Mouse (Mus musculus) liver, adult 2 months (tissue): ENCODE measurements around the gene Fmod. TPM values are rescaled to one million over a fixed set of nuclear protein-coding genes. Genes with fewer than 3 reads are reported as not detected.

ENCODE experiments used
- DNase-seq: peaks from one replicate; pipeline ENCODE4 v3.0.0-alpha.2; 2011; ENCODE audit warnings: low read depth, low spot score; ENCODE audit errors: extremely low read depth
- H3K27ac ChIP-seq: fragments of 200-500 bp; replicated peaks from 2 replicates; pipeline ENCODE4 v1.5.1; 2012; ENCODE audit warnings: low read depth, mild to moderate bottlenecking, control low read depth, inconsistent platforms, low read length; ENCODE audit not compliant: insufficient read depth
- H3K27me3 ChIP-seq: fragments of 200-500 bp; 2 replicates; pipeline ENCODE4 v1.6.1; 2012; ENCODE audit warnings: mild to moderate bottlenecking, moderate library complexity, low read length, inconsistent platforms; ENCODE audit not compliant: control insufficient read depth, insufficient read depth
- H3K36me3 ChIP-seq: fragments of 200-500 bp; 2 replicates; pipeline ENCODE4 v1.6.1; 2012; ENCODE audit warnings: low read length, inconsistent platforms; ENCODE audit not compliant: control insufficient read depth, insufficient read depth
- H3K4me1 ChIP-seq: fragments of 200-500 bp; 2 replicates; pipeline ENCODE4 v1.6.1; 2011; ENCODE audit warnings: low read length; ENCODE audit not compliant: control insufficient read depth, insufficient read depth
- H3K4me3 ChIP-seq: fragments of 200-500 bp; 2 replicates; pipeline ENCODE4 v1.5.1; 2011; ENCODE audit warnings: low read depth, mild to moderate bottlenecking, control low read depth, low read length, moderate library complexity; ENCODE audit not compliant: insufficient read depth
- H3K79me2 ChIP-seq: fragments of 200-500 bp; 2 replicates; pipeline ENCODE4 v1.6.1; 2012; ENCODE audit warnings: inconsistent platforms, mild to moderate bottlenecking, low read length, moderate library complexity; ENCODE audit not compliant: control insufficient read depth, insufficient read depth
- H3K9ac ChIP-seq: fragments of 200-500 bp; 2 replicates; pipeline ENCODE4 v1.6.1; 2012; ENCODE audit warnings: low read depth, mild to moderate bottlenecking, control low read depth, inconsistent platforms, low read length
- CTCF ChIP-seq: fragments of 200-500 bp; IDR thresholded peaks from 2 replicates; pipeline ENCODE4 v1.5.1; 2011; ENCODE audit warnings: low read depth, low read length, control low read depth
- POLR2A ChIP-seq: fragments of 200-500 bp; IDR thresholded peaks from 2 replicates; pipeline ENCODE4 v1.6.1; 2011; ENCODE audit warnings: low read length, control low read depth; ENCODE audit not compliant: insufficient read depth; ENCODE audit errors: extremely low read depth
- WGBS: fragments of 180-500 bp; shearing (Covaris S2); methylation state at CpG from one replicate; pipeline ENCODE4 v1.1.7; 2018; 5-methylcytosine and 5-hydroxymethylcytosine counted together
- polyA plus RNA-seq: library from polyadenylated mRNA; depleted of rRNA; stranded (reverse); fragments of >200 nt; gene quantifications from 2 replicates; pipeline ENCODE4 v1.2.3, GENCODE M21; 2012
- total RNA-seq: library from RNA; depleted of rRNA; stranded (reverse); fragments of >200 nt; gene quantifications from 2 replicates; pipeline ENCODE4 v1.2.3, GENCODE M21; 2014

The Fmod gene
- total and polyA plus RNA-seq, 2 experiments = 0.46 to 0.99 TPM

DNA sequence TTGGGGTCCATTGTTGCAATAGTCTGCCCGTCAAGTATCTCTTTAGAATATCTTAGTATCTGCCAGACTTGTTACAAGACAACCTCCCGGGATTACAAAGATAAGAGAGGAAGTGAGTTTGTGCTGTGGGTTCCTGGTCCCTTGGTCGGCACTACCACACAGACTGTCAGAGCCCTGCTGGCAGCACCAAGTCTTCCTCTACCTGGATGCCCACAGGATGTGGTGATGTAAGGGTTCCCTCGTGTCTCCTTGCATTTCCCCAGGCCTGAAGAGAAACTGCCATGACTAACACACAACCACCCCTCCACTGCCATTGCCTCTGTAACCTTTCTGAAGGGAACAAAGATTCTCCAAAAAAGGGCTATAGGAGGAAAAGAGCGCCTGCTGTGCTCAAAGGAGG lies 11.1 kb upstream of the Fmod start:
- no peak for DNase-seq
- no peaks in the 10 kb centered on the region for H3K36me3 ChIP-seq
- TF ChIP-seq POLR2A (no peak), CTCF (no peak)
- no peaks in the 10 kb centered on the region for H3K79me2 ChIP-seq
- 65% methylated on average over 5 of the region's 5 CpGs for WGBS
- no peaks in the 10 kb centered on the region for H3K27me3 ChIP-seq
- H3K4me1 ChIP-seq = no peaks in the 10 kb centered on the region
- no peak overlapping the region for H3K9ac ChIP-seq
- no peak overlapping the region for H3K4me3 ChIP-seq
- H3K27ac ChIP-seq = no peak overlapping the region

DNA sequence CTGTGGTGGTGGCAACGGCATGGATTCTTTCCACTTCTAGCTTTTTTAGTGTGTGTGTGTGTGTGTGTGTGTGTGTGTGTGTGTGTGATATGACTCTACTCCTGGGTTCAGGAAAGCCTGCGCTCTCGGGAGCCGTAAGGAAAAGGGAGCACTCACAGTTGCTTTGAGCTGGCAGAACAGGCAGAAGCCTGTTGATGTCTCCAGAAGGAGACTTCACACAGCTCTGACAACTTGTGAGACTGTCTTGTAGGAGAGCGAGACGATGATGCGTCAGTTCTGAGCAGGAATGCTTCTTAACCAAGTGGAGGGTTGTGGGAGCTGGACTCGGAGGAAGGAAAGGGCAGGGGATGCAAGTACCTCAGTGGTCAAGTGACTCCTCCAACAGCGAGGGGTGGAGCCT lies 10.3 kb upstream of the Fmod start:
- H3K27ac ChIP-seq = no peak overlapping the region
- no peaks in the 10 kb centered on the region for H3K4me1 ChIP-seq
- 94% methylated on average over 9 of the region's 9 CpGs for WGBS

DNA sequence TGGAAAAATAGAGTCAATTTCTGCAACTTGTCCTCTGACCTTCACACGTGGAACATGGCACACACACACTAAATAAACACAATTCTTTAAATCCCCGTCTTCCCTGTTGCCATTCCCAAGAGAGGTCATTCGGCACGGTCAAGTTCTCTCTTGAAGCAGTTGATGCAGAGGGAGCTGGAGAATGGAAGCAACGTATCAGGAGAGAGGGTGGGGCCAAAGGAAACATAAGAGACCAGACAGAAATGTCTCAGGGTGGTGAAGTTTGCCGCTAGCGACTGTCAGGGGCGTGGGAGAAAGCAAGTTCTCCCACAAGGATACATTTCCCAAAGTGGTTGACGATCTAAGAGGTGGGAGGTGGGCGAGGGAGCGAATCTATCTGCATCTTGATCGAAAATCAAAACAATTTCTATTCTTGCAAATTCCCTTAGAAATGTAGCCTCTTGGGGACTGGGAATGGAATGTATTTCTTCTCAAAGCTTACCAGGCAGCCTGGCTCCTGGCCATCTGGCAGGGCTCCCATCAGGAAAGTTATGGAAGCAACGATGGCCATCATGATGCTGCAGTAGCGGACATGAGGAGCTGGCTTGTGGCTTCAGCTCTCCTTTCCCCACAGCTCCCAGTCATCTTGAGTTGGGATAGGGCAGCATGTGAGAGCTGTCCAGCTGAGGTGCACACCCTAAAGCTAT lies 8.8 kb upstream of the Fmod start:
- H3K27me3 ChIP-seq = no peaks in the 10 kb centered on the region
- H3K79me2 ChIP-seq = no peaks in the 10 kb centered on the region
- no peak overlapping the region for H3K27ac ChIP-seq
- no peak overlapping the region for H3K4me3 ChIP-seq
- H3K36me3 ChIP-seq = no peaks in the 10 kb centered on the region
- no peaks in the 10 kb centered on the region for H3K4me1 ChIP-seq
- H3K9ac ChIP-seq = no peak overlapping the region
- no peak for DNase-seq
- TF ChIP-seq POLR2A (no peak), CTCF (no peak)
- WGBS = 81% methylated on average over 14 of the region's 14 CpGs

More for the DNA sequence above, 10.3 kb upstream of the Fmod start:
- H3K9ac ChIP-seq = no peak overlapping the region
- no peak overlapping the region for H3K4me3 ChIP-seq
- H3K27me3 ChIP-seq = no peaks in the 10 kb centered on the region
- no peaks in the 10 kb centered on the region for H3K36me3 ChIP-seq
- H3K79me2 ChIP-seq = no peaks in the 10 kb centered on the region
- DNase-seq = no peak
- TF ChIP-seq CTCF (no peak), POLR2A (no peak)

DNA sequence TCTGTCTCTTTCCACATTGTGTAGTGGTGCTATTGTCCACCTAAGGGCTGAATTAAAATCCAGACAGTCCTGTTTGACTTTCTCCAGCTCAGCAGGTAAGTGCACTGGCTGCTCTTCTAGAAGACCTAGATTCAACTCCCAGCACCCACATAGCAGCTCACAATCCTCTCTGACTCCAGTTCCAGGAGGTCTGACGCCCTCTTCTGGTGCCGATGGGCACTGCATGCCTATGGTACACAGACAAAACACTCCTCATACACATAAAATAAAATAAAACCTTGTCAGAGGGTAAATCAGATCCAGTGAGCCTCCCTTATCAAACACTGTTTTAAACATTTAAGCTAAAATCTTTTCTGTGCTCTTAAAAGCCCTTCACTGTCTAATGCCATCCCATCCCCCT lies 562 bp upstream of the Fmod start:
- Histone ChIP-seq H3K79me2 (no peaks in the 10 kb centered on the region), H3K4me1 (no peaks in the 10 kb centered on the region), H3K4me3 (no peak overlapping the region), H3K36me3 (no peaks in the 10 kb centered on the region), H3K9ac (no peak overlapping the region), H3K27ac (no peak overlapping the region), H3K27me3 (no peaks in the 10 kb centered on the region)
- 57% methylated on average over 2 of the region's 2 CpGs for WGBS
- TF ChIP-seq POLR2A (no peak), CTCF (peak; percentile 44; the same call in 1 of the 2 replicates)
- no peak for DNase-seq

DNA sequence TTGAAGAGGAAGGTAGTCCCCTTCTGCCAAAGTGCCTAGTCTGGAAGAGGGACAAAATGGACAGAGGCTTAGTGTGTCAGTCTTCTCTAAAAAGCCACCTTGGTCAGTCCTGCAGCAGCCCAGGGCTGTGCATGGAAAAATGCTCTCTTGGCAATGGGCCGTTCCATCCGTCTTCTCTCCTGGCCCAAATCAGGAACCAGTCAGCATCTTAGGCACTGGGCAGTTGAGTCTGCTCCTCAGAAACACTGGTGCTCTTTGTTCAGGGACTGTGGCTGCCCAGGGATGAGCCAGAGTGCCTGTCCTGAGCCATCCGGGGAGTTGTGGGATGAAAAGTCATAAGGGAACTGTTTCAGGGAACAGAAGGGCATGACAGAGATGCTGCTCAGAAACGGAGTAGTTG lies 1.3 kb downstream of the Fmod start:
- DNase-seq = no peak
- WGBS = 89% methylated on average over 4 of the region's 4 CpGs
- H3K36me3 ChIP-seq = no peaks in the 10 kb centered on the region
- H3K27ac ChIP-seq = no peak overlapping the region
- no peaks in the 10 kb centered on the region for H3K4me1 ChIP-seq
- no peaks in the 10 kb centered on the region for H3K79me2 ChIP-seq
- H3K4me3 ChIP-seq = no peak overlapping the region
- H3K9ac ChIP-seq = no peak overlapping the region
- TF ChIP-seq POLR2A = no peak
- TF ChIP-seq CTCF = no peak
- H3K27me3 ChIP-seq = no peaks in the 10 kb centered on the region

DNA sequence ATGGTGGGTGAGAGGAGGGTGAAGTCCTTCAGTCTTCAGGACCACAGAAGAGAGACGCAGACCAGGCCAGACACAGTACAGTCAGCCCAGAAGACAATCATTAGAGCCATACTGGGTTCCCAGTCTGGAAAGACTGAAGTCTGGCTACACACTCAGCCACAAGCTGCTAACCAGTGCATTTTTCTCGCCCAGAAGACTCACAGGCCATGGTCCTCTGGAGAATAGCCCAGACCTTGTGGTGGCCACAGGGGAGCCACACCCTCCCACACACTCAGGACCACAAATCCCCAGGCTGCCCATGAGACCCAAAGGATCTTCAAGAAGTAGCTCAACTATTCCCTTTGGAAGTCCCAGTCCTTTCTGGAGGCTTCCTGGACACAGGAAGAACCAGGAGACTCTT lies 2.3 kb downstream of the Fmod start:
- no peak for DNase-seq
- H3K36me3 ChIP-seq = no peaks in the 10 kb centered on the region
- H3K9ac ChIP-seq = no peak overlapping the region
- no peaks in the 10 kb centered on the region for H3K79me2 ChIP-seq
- 84% methylated on average over 2 of the region's 2 CpGs for WGBS
- H3K4me1 ChIP-seq = no peaks in the 10 kb centered on the region
- TF ChIP-seq CTCF (no peak), POLR2A (no peak)
- H3K27ac ChIP-seq = no peak overlapping the region
- H3K4me3 ChIP-seq = no peak overlapping the region
- no peaks in the 10 kb centered on the region for H3K27me3 ChIP-seq
